Mouse (Mus musculus) small intestine, adult 10 weeks (tissue): ENCODE results near the gene Tbc1d14. TPM values are rescaled to one million over a fixed set of nuclear protein-coding genes. Genes with fewer than 3 reads are reported as not detected.

Source experiments
- polyA plus RNA-seq: library from polyadenylated mRNA; stranded (reverse); fragments of 350-450 nt; fragmentation: Illumina TruSeq; extraction: RNeasy Lipid Tissue Mini Kit (QIAGEN cat#74804); gene quantifications from one replicate; pipeline ENCODE4 v1.2.3, GENCODE M21; 2014; ENCODE audit warnings: low replicate concordance

Tbc1d14 gene
- 24.1 TPM for polyA plus RNA-seq

DNA sequence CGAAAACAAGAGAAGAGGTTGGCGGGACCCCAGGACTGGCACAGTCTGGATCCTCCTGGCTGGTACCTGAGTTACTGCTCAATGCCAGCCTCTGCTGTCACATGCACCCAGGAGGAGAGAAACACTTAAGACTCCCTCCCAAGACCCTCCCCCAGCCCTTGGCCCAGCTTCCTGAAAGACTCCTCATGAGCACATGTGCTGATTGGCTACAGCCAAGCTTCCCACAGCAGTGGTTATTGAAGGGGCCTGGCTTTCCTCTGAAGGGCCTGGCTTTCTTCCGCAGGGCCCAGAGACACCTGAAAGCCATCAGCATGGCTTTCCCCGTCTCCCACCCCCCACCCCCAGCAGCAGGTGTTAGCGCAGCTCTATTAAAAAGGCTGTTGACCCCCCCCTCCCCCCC lies at the start of gene Tbc1d14:
Tbc1d14 (minus strand) TSS at position 101 of the 400 bp plus-strand sequence.

DNA sequence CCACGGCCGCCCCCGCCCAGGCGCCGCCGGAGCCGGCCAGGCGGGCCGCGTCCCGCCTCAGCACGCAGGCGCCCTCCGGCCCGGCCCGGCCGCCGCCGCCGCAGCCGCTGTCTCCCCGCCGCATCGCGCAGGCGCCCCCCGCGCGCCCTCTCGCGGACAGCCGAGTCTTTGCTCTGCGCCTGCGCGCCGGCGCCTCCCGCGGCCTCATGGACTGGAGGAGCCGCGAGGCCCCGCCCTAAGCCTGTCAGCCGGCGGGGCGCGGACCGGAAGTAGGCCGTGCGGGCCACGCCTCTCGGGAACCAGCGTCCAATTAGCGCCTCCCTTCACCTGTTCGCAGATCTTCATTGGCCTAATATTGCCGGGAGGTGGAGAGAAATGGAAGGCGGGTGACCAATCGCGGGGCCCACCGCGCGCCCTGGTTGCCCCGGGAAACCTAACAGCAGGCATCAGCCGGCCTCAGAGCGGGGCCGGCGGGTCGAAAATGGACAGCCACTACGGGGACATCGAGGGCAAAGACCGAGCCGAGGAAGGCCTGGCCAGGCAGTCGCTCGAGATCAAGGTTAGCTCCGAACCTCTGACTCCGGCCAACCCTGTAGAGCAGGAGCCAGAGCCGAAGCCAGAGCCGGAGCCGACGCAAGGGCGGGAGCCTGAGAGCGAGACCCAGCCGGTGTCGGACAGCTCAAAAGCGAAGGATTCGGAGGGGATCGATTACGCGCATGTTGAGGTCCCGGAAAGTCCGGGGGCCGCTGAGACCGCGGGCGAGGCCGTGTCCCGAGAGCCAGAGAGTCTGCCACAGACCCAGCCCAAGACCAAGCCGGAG lies 108.7 kb downstream of the Tbc1d14 start, which contains the start of the genes Tada2b and Ccdc96:
Tada2b (minus strand) TSS at position 115 of the 820 bp plus-strand sequence.
Ccdc96 (plus strand) TSS at position 418 of the 820 bp plus-strand sequence.

DNA sequence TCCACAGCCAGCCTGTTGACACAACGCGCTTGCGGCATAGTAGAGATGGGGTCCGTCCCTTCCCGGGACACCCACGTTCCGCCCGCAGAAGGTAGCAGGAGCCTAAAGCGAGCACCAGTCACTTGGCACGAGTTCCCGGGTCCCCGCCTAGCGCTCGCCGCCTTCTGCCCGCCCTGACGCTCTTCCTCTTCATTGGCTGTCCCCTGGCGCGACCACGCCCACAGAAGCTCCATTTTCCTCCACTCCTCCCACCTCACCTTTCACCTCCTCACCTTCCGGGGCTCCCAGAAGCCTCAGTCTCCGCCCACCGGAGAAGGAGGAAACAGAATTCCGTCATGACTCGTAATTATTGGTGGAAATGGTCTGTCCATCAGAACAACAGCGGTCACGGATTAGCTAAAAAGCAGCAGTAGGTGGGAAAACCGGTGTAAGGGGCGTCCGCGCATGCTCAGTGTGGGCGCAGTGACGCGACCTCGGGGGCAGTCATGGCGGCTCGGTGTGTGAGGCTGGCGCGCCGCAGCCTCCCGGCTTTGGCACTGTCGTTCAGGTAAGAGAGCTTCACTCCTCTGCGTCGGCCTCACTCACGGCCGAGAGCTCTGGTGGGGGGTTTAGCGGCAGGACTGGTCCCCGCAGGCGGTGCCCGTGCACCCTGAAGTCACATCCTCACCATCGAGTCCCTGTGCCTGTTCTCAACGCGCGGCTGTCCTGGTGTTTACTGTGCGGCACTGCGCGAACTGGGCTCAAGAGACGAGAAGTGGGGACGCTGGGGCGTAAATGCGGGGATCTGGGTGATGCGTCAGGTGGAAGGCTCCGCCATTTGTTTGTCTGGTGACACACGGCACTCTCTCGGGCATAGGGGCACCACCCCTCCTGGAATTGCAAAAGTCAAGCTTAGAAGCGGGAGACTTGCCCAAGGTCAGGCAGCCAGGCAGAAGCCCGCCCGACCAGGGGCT lies 128.1 kb downstream of the Tbc1d14 start, which contains the start of gene Grpel1:
Grpel1 (plus strand) TSS at position 290 of the 953 bp plus-strand sequence.

Other genes starting within 250 kb of the Tbc1d14 start
- gene Sorcs2, start 195.1 kb downstream of the Tbc1d14 start, polyA plus RNA-seq: 0.30 TPM
- 10.0 TPM for gene Grpel1, start 128.3 kb downstream of the Tbc1d14 start, polyA plus RNA-seq
- 13.2 TPM for gene Tada2b, start 109.0 kb downstream of the Tbc1d14 start, polyA plus RNA-seq
- not detected for gene Ccdc96, start 108.7 kb downstream of the Tbc1d14 start, polyA plus RNA-seq
- 122 TPM for gene D5Ertd579e, start 102.7 kb upstream of the Tbc1d14 start, polyA plus RNA-seq
- 11.9 TPM for gene Bloc1s4, start 155.4 kb upstream of the Tbc1d14 start, polyA plus RNA-seq
- gene Mrfap1, start 203.5 kb upstream of the Tbc1d14 start, polyA plus RNA-seq: 340 TPM
- gene Man2b2, start 237.4 kb upstream of the Tbc1d14 start, polyA plus RNA-seq: not detected